In the genomic region with DNA sequence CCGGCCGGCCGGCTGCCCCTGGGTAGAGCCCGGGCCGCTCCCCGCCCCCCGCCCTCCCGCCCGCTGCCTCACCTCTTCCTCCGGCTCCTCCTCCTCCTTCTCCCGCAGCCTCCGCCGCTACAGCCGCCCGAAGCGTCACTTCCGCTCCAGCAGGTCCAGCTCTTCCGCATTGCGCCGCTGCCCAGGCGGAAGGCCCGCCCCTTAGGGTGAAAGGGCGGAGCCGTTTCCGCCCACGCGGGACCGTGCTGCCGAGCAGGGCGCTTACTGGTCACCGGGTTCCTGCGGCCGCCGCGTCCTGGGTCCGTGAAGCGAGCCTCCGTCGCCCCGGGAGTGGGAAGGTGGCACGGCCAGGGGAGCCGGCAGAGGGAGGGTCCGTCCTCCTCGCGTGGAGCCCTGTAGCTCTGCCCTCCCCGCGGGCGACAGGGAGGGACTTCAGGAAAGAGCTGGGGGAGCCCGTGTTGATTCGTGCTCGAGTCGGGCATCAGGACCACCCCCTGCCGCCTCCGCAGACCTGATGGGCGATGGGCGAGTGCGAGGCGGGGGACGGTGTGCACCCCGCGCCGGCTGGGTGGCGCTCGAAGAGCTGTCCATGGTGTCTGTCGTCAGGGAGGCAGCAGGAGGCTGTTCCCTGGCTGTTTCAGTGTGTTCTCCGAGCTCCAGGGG, we compare ENCODE assay signal across 8 mouse cellular contexts. TPM values are rescaled to one million over a fixed set of nuclear protein-coding genes. Genes with fewer than 3 reads are reported as not detected.
DNase-seq lines count a peak whose midpoint lies in the region; ATAC-seq lines count a peak whose summit lies in the region.

A gene (minus strand): TSS at position 288 of the 663 bp plus-strand sequence.

- H3K27ac ChIP-seq in hindbrain, embryonic 11.5 days (ENCODE audit: low read depth, low read length) = peak within 1 kb of the TSS; percentile 86

- H3K9me3 ChIP-seq in hindbrain, embryonic 11.5 days (ENCODE audit: control insufficient read depth, low read length) = no peaks in the 10 kb centered on the region

- H3K9ac ChIP-seq in hindbrain, embryonic 11.5 days (ENCODE audit: low read depth, low read length) = peak within 1 kb of the TSS; percentile 81

- 0 out of 2 replicates have a peak, but pooled peaks cover 7% of the 10 kb centered on the region for H3K36me3 ChIP-seq in hindbrain, embryonic 11.5 days (ENCODE audit: control insufficient read depth, insufficient read depth, low read length)

- peak; percentile 95 for DNase-seq in MN1 (ENCODE audit: low spot score)
- peak; percentile 92 for DNase-seq in cerebellum, adult 9-10 months
- DNase-seq in frontal cortex, adult 2 months (ENCODE audit: extremely low spot score in 1 of 2, low spot score in 1 of 2) = peak; percentile 84 to 93
- peak; percentile 93 for DNase-seq in hindbrain, embryonic 11.5 days (ENCODE audit: low spot score)
- peak; percentile 87 to 94 for DNase-seq in layer of hippocampus, postnatal 10 days (ENCODE audit: low spot score in 2 of 2)
- peak; percentile 94 for DNase-seq in lung, postnatal 10 days
- DNase-seq in ovary, postnatal 36 days (ENCODE audit: low spot score) = peak; percentile 93
- peak; percentile 89 for DNase-seq in thymus, postnatal 25 days

- no peaks in the 10 kb centered on the region for H3K4me1 ChIP-seq in hindbrain, embryonic 11.5 days (replicated peaks; ENCODE audit: control insufficient read depth, insufficient read depth, low read length)

- WGBS in hindbrain, embryonic 11.5 days = under 1% methylated on average over 52 of the region's 66 CpGs

- peak within 1 kb of the TSS; percentile 91 for H3K4me3 ChIP-seq in hindbrain, embryonic 11.5 days (ENCODE audit: low read depth, low read length)

- peak within 1 kb of the TSS; percentile 69 for H3K4me2 ChIP-seq in hindbrain, embryonic 11.5 days (replicated peaks; ENCODE audit: low read depth, low read length)

- no peaks in the 10 kb centered on the region for H3K27me3 ChIP-seq in hindbrain, embryonic 11.5 days (ENCODE audit: control insufficient read depth, insufficient read depth, low read length)

- peak; percentile 95 for ATAC-seq in hindbrain, embryonic 11.5 days (ENCODE audit: low FRiP score)

RNA-seq across cellular contexts. Expression of the gene that starts here (rescaled TPM):
- 141 and 155 TPM in 2 replicates for polyA plus RNA-seq in frontal cortex, adult 2 months (2012; rRNA removed)
- 25.3 and 30.5 TPM in 2 replicates for polyA plus RNA-seq in hindbrain, embryonic 11.5 days (2014; fragmentation: Nextera tagmentation; extraction: Ambion mirVana)
- 100 to 1,000 TPM; 257 to 270 TPM for total RNA-seq in layer of hippocampus, postnatal 10 days (2021)

Comparison
In these comparisons a context has a peak if more than half of its experiments do, and no peak if none do; other contexts are left out.
1. Peak in every context shown above with its lines: DNase-seq, ATAC-seq, H3K4me3 ChIP-seq and H3K27ac ChIP-seq.